Mouse (Mus musculus) MEL (cell line): ENCODE data around the gene 4930432K21Rik. TPM values are rescaled to one million over a fixed set of nuclear protein-coding genes. Genes with fewer than 3 reads are reported as not detected.

Experiments used
- DNase-seq: peaks from one replicate; pipeline ENCODE4 v3.0.0; 2011; ENCODE audit warnings: low read depth, low spot score
- H3K27ac ChIP-seq: 2 replicates; pipeline ENCODE4 v1.5.1; 2012; ENCODE audit warnings: low read depth, mild to moderate bottlenecking, control low read depth, low read length, moderate library complexity; ENCODE audit not compliant: control insufficient read depth
- H3K27me3 ChIP-seq, 2 experiments: fragments of 150-350 bp in 1 of 2; sonication (generic) in 1 of 2; 2 replicates each; pipeline ENCODE4 v1.6.1; 2012; ENCODE audit warnings: low read length in 2 of 2, mild to moderate bottlenecking in 2 of 2, improper control_type of control experiment in 1 of 2, moderate library complexity in 1 of 2; ENCODE audit not compliant: insufficient read depth in 2 of 2, control insufficient read depth in 1 of 2
- H3K36me3 ChIP-seq, 2 experiments: 2 replicates each; pipeline ENCODE4 v1.6.1; 2012 to 2014; ENCODE audit warnings: low read length in 2 of 2, improper control_type of control experiment in 1 of 2, inconsistent platforms in 1 of 2, mild to moderate bottlenecking in 1 of 2; ENCODE audit not compliant: insufficient read depth in 2 of 2, control insufficient read depth in 1 of 2
- H3K4me1 ChIP-seq, 2 experiments: fragments of 150-350 bp in 1 of 2; sonication (generic) in 1 of 2; 2 replicates each; pipeline ENCODE4 v1.6.1; 2012; ENCODE audit warnings: low read length in 2 of 2, improper control_type of control experiment in 1 of 2, mild to moderate bottlenecking in 1 of 2; ENCODE audit not compliant: insufficient read depth in 2 of 2, control insufficient read depth in 1 of 2
- H3K4me3 ChIP-seq, 2 experiments: fragments of 150-350 bp in 1 of 2; sonication (generic) in 1 of 2; 2 replicates each; pipeline ENCODE4 v1.5.1; 2012; ENCODE audit warnings: low read depth in 2 of 2, low read length in 2 of 2, mild to moderate bottlenecking in 2 of 2, moderate library complexity in 2 of 2, control low read depth in 1 of 2, improper control_type of control experiment in 1 of 2; ENCODE audit not compliant: control insufficient read depth in 1 of 2, insufficient read depth in 1 of 2
- H3K79me2 ChIP-seq: 2 replicates; pipeline ENCODE4 v1.6.1; 2012; ENCODE audit warnings: mild to moderate bottlenecking, low read length, moderate library complexity; ENCODE audit not compliant: control insufficient read depth, poor library complexity, insufficient read depth
- H3K9ac ChIP-seq: 2 replicates; pipeline ENCODE4 v1.6.1; 2012; ENCODE audit warnings: low read depth, mild to moderate bottlenecking, control low read depth, low read length, moderate library complexity; ENCODE audit not compliant: control insufficient read depth, poor library complexity, severe bottlenecking
- H3K9me3 ChIP-seq: fragments of 150-350 bp; sonication (generic); replicated peaks from 2 replicates; pipeline ENCODE4 v1.6.1; 2012; ENCODE audit warnings: mild to moderate bottlenecking, low read length, improper control_type of control experiment, moderate library complexity; ENCODE audit not compliant: insufficient read depth
- CHD1 ChIP-seq: IDR thresholded peaks from 2 replicates; pipeline ENCODE4 v1.6.1; 2012; ENCODE audit warnings: low read depth, mild to moderate bottlenecking, inconsistent platforms, low read length, improper control_type of control experiment
- CHD2 ChIP-seq: IDR thresholded peaks from 2 replicates; pipeline ENCODE4 v1.6.1; 2011; ENCODE audit warnings: low read length, improper control_type of control experiment
- CTCF ChIP-seq, 3 experiments: IDR thresholded peaks in 2 of 3; conservative IDR thresholded peaks in 1 of 3; 2 replicates each; pipeline ENCODE4 v1.5.1; 2011 to 2012; ENCODE audit warnings: low read length in 3 of 3, low read depth in 2 of 3, mild to moderate bottlenecking in 2 of 3, improper control_type of control experiment in 1 of 3, inconsistent platforms in 1 of 3, mixed read lengths in 1 of 3, moderate library complexity in 1 of 3; ENCODE audit not compliant: control insufficient read depth in 1 of 3, insufficient read depth in 1 of 3, poor library complexity in 1 of 3, severe bottlenecking in 1 of 3
- EP300 ChIP-seq, 2 experiments: IDR thresholded peaks; 2 replicates each; pipeline ENCODE4 v1.6.1; 2011; ENCODE audit warnings: improper control_type of control experiment in 2 of 2, low read length in 2 of 2, low read depth in 1 of 2, mild to moderate bottlenecking in 1 of 2
- ETS1 ChIP-seq: IDR thresholded peaks from 2 replicates; pipeline ENCODE4 v1.6.1; 2012; ENCODE audit warnings: low read depth, mild to moderate bottlenecking, inconsistent platforms, low read length, improper control_type of control experiment, moderate library complexity
- GABPA ChIP-seq: IDR thresholded peaks from 2 replicates; pipeline ENCODE4 v1.6.1; 2012; ENCODE audit warnings: low read depth, mild to moderate bottlenecking, inconsistent platforms, low read length, improper control_type of control experiment, moderate library complexity
- GATA1 ChIP-seq: IDR thresholded peaks from 2 replicates; pipeline ENCODE4 v1.6.1; 2011; ENCODE audit warnings: low read depth, low read length, improper control_type of control experiment
- HCFC1 ChIP-seq: IDR thresholded peaks from 2 replicates; pipeline ENCODE4 v1.6.1; 2012; ENCODE audit warnings: low read depth, mild to moderate bottlenecking, inconsistent platforms, low read length, improper control_type of control experiment, moderate library complexity
- KAT2A ChIP-seq: conservative IDR thresholded peaks from 2 replicates; pipeline ENCODE4 v1.6.1; 2012; ENCODE audit warnings: low read depth, low read length, improper control_type of control experiment, inconsistent platforms
- MAZ ChIP-seq: IDR thresholded peaks from 2 replicates; pipeline ENCODE4 v1.6.1; 2012; ENCODE audit warnings: low read depth, mild to moderate bottlenecking, inconsistent platforms, low read length, improper control_type of control experiment
- MYB ChIP-seq: IDR thresholded peaks from 2 replicates; pipeline ENCODE4 v1.6.1; 2011; ENCODE audit warnings: mild to moderate bottlenecking, low read depth, low read length, improper control_type of control experiment
- NELFE ChIP-seq: IDR thresholded peaks from 2 replicates; pipeline ENCODE4 v1.6.1; 2011; ENCODE audit warnings: low read depth, low read length, improper control_type of control experiment
- NRF1 ChIP-seq: IDR thresholded peaks from 2 replicates; pipeline ENCODE4 v1.6.1; 2014; ENCODE audit warnings: low read depth, mild to moderate bottlenecking, inconsistent platforms, low read length, improper control_type of control experiment, moderate library complexity; ENCODE audit not compliant: poor library complexity, insufficient read depth, severe bottlenecking
- POLR2AphosphoS5 ChIP-seq: IDR thresholded peaks from 2 replicates; pipeline ENCODE4 v1.6.1; 2012; ENCODE audit warnings: low read depth, borderline replicate concordance, mild to moderate bottlenecking, inconsistent platforms, low read length, moderate library complexity, mixed read lengths
- SIN3A ChIP-seq: IDR thresholded peaks from 2 replicates; pipeline ENCODE4 v1.6.1; 2012; ENCODE audit warnings: low read length, improper control_type of control experiment, inconsistent platforms
- TAL1 ChIP-seq: IDR thresholded peaks from 2 replicates; pipeline ENCODE4 v1.6.1; 2012; ENCODE audit warnings: mild to moderate bottlenecking, inconsistent platforms, low read length, moderate library complexity, mixed read lengths
- TBP ChIP-seq: IDR thresholded peaks from 2 replicates; pipeline ENCODE4 v1.8.0; 2011; ENCODE audit warnings: low read depth, low read length, improper control_type of control experiment
- UBTF ChIP-seq: IDR thresholded peaks from 2 replicates; pipeline ENCODE4 v1.6.1; 2012; ENCODE audit warnings: low read depth, mild to moderate bottlenecking, inconsistent platforms, low read length, improper control_type of control experiment, moderate library complexity, borderline replicate concordance; ENCODE audit not compliant: insufficient read depth
- USF1 ChIP-seq: IDR thresholded peaks from 2 replicates; pipeline ENCODE4 v1.6.1; 2014; ENCODE audit warnings: low read depth, mild to moderate bottlenecking, inconsistent platforms, low read length, improper control_type of control experiment, moderate library complexity
- ZNF384 ChIP-seq: IDR thresholded peaks from 2 replicates; pipeline ENCODE4 v1.6.1; 2012; ENCODE audit warnings: low read depth, mild to moderate bottlenecking, inconsistent platforms, low read length, improper control_type of control experiment
- polyA plus RNA-seq, 2 experiments: library from polyadenylated mRNA; stranded (reverse) in 1 of 2; unstranded in 1 of 2; fragments of >175 nt in 1 of 2; fragments of >200 nt in 1 of 2; gene quantifications; 2 replicates each; pipeline versions ENCODE4 v1.2.1 to v1.2.4; 2012; ENCODE audit warnings: low replicate concordance in 2 of 2, low read depth in 1 of 2; ENCODE audit not compliant: insufficient read length in 2 of 2, insufficient read depth in 1 of 2, missing spikeins in 1 of 2
- total RNA-seq: library from RNA; depleted of rRNA; stranded (reverse); fragments of 300-350 nt; gene quantifications from 2 replicates; pipeline ENCODE4 v1.2.3, GENCODE M21; 2012

Gene 4930432K21Rik
- total and polyA plus RNA-seq, 3 experiments = 2.2 to 3.0 TPM; not detected in 1

GRCm38 (mm10) chr8:84206666-84207065 lies 58.8 kb downstream of the 4930432K21Rik start:
- H3K79me2 ChIP-seq = peaks cover 1% of the 10 kb centered on the region; the same call in 1 of the 2 replicates
- no peaks in the 10 kb centered on the region for H3K9me3 ChIP-seq
- H3K27me3 ChIP-seq = no peaks in the 10 kb centered on the region
- H3K4me3 ChIP-seq = no peak overlapping the region
- peaks cover 0 to 21% of the 10 kb centered on the region in 2 experiments; a peak in 3 of 4 replicates for H3K4me1 ChIP-seq
- no peak overlapping the region for H3K27ac ChIP-seq
- no peak for DNase-seq
- TF ChIP-seq CTCF (IDR thresholded peaks at IDR 0.05 in 2 of 3, conservative IDR thresholded peaks at IDR 0.05 in 1 of 3; ENCODE audit: control insufficient read depth in 1 of 3, insufficient read depth in 1 of 3, low read depth in 2 of 3, low read length in 3 of 3, poor library complexity in 1 of 3, severe bottlenecking in 1 of 3) = peak in 2 of 3 experiments; percentile 5 to 33; a peak in 2 of 6 replicates
- no peak for TF ChIP-seq GATA1
- H3K36me3 ChIP-seq = peaks cover 0 to 6% of the 10 kb centered on the region in 2 experiments; a peak in 1 of 4 replicates
- no peak overlapping the region for H3K9ac ChIP-seq

GRCm38 (mm10) chr8:84207811-84208210 lies 60.0 kb downstream of the 4930432K21Rik start:
- H3K27ac ChIP-seq = no peak overlapping the region; the same call in 1 of the 2 replicates
- TF ChIP-seq ETS1 (0 out of 2 replicates have a peak, but pooled peaks have one; percentile 9), MAZ (no peak), SIN3A (no peak), UBTF (no peak), HCFC1 (0 out of 2 replicates have a peak, but pooled peaks have one; percentile 20), MYB (peak; percentile 35; the same call in 1 of the 2 replicates), EP300 (IDR thresholded peaks at IDR 0.05; ENCODE audit: low read depth in 1 of 2, low read length in 2 of 2) (peak in 1 of 2 experiments; percentile 19; a peak in 1 of 4 replicates)
- TF ChIP-seq, all 39 proteins: peak for 4
- Histone ChIP-seq H3K4me3 (no peak overlapping the region), H3K79me2 (peaks cover 1% of the 10 kb centered on the region; the same call in 1 of the 2 replicates), H3K36me3 (peaks cover 0 to 4% of the 10 kb centered on the region in 2 experiments; a peak in 1 of 4 replicates), H3K9me3 (no peaks in the 10 kb centered on the region), H3K27me3 (no peaks in the 10 kb centered on the region), H3K9ac (no peak overlapping the region), H3K4me1 (peaks cover 0 to 10% of the 10 kb centered on the region in 2 experiments; a peak in 2 of 4 replicates)
- peak; percentile 36 for DNase-seq

- Histone ChIP-seq H3K4me1 (peaks cover 0 to 6% of the 10 kb centered on the region in 2 experiments; a peak in 1 of 4 replicates), H3K79me2 (no peaks in the 10 kb centered on the region; the same call in 1 of the 2 replicates), H3K9me3 (no peaks in the 10 kb centered on the region), H3K9ac (no peak overlapping the region), H3K36me3 (0 out of 4 replicates have a peak, but pooled peaks cover 0 to 2% of the 10 kb centered on the region in 2 experiments), H3K27me3 (no peaks in the 10 kb centered on the region), H3K4me3 (no peak overlapping the region), H3K27ac (no peak overlapping the region)
- TF ChIP-seq TBP (no peak), NRF1 (no peak), TAL1 (no peak), CHD1 (no peak), ZNF384 (no peak), USF1 (no peak), UBTF (no peak), HCFC1 (no peak), NELFE (no peak), GABPA (no peak), POLR2AphosphoS5 (no peak), CHD2 (no peak), KAT2A (no peak), MYB (no peak)
- no peak for DNase-seq
These were observed 60.9 kb downstream of the 4930432K21Rik start for GRCm38 (mm10) chr8:84208381-84209380.
